8 mouse cellular contexts compared by ENCODE assay signal in the genomic region with DNA sequence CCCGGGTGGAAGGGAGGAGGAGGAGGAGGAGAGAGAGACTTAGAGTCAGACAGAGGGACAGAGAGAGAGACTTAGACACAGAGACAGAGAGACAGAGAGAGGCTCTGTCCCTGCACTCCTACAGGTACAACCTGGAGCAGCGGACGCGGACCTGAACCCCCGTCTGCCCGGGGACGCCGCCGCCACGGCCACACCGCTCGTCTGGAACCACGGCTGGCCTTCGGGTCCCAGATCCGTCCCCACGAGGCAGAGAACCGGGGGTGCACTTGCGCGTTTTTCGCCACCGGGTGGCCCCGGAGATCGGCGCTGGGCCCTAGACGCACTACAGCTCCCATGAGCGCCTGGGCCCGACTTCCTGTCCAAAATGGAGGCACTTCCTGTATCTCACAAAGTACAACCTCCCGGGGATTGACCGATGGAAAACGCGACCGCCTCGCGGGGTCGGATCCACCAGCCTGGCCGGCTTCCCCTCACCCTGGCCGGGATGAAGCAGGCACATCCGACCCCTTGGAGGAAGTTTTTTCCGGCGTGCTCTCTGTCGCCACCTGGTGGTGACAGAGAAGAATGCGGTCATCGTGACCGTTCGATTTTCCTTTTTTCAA. TPM values are rescaled to one million over a fixed set of nuclear protein-coding genes. Genes with fewer than 3 reads are reported as not detected.
DNase-seq lines count a peak whose midpoint lies in the region; ATAC-seq and TF ChIP-seq lines count a peak whose summit lies in the region.
"Not testable (repeated sequence)": the region's sequence is repeated elsewhere in the genome, so short reads cannot be mapped to it uniquely, and the experiment has no call there.

A gene (minus strand): TSS at position 324 of the 602 bp plus-strand sequence.

- not testable (repeated sequence) for H3K9me3 ChIP-seq in forebrain, embryonic 11.5 days (ENCODE audit: control insufficient read depth, low read length); heart, embryonic 16.5 days (replicated peaks; ENCODE audit: control insufficient read depth, low read length); liver, embryonic 15.5 days (replicated peaks); neural tube, embryonic 11.5 days (ENCODE audit: control insufficient read depth, low read length); stomach, embryonic 16.5 days (replicated peaks; ENCODE audit: control insufficient read depth, low read length)

- peak within 1 kb of the TSS; percentile 5; the same call in 1 of the 2 replicates for H3K9ac ChIP-seq in forebrain, embryonic 11.5 days (ENCODE audit: low read length)
- peak within 1 kb of the TSS; percentile 49 for H3K9ac ChIP-seq in heart, embryonic 16.5 days (ENCODE audit: low read length)
- peak within 1 kb of the TSS; percentile 40; the same call in 1 of the 2 replicates for H3K9ac ChIP-seq in liver, embryonic 15.5 days
- H3K9ac ChIP-seq in neural tube, embryonic 11.5 days (ENCODE audit: low read length): 0 out of 2 replicates have a peak within 1 kb of the TSS, but pooled peaks have one; percentile 2
- H3K9ac ChIP-seq in stomach, embryonic 16.5 days (ENCODE audit: low read length): peak within 1 kb of the TSS; percentile 43

- peak; percentile 73 for TF ChIP-seq CTCF in C2C12 (IDR thresholded peaks at IDR 0.05; ENCODE audit: control insufficient read depth, insufficient read depth, insufficient read length)
- peak; percentile 93 for TF ChIP-seq CTCF in brain, embryonic 14.5 days (IDR thresholded peaks at IDR 0.05; ENCODE audit: borderline replicate concordance, extremely low read depth, insufficient read depth, insufficient read length)

- not testable (repeated sequence) for H3K4me1 ChIP-seq in forebrain, embryonic 11.5 days (replicated peaks; ENCODE audit: control insufficient read depth, insufficient read depth, low read length); heart, embryonic 16.5 days (ENCODE audit: control insufficient read depth, insufficient read depth, low read length); liver, embryonic 15.5 days (replicated peaks); neural tube, embryonic 11.5 days (ENCODE audit: control insufficient read depth, insufficient read depth, low read length); stomach, embryonic 16.5 days (ENCODE audit: control insufficient read depth, insufficient read depth, low read length)

- WGBS in forebrain, embryonic 11.5 days: 49% methylated on average over 45 of the region's 45 CpGs
- WGBS in heart, embryonic 16.5 days: 44% methylated on average over 45 of the region's 45 CpGs
- WGBS in liver, embryonic 15.5 days (ENCODE audit: insufficient replicate concordance): 42% methylated on average over 45 of the region's 45 CpGs
- 46% methylated on average over 45 of the region's 45 CpGs for WGBS in neural tube, embryonic 11.5 days
- 38% methylated on average over 45 of the region's 45 CpGs for WGBS in stomach, embryonic 16.5 days

- not testable (repeated sequence) for H3K79me2 ChIP-seq in C2C12 (ENCODE audit: control insufficient read depth, insufficient read depth)

- peak; percentile 100 for ATAC-seq in forebrain, embryonic 11.5 days (replicated peaks; ENCODE audit: low FRiP score)
- ATAC-seq in heart, embryonic 16.5 days (replicated peaks; ENCODE audit: extremely low read depth, insufficient read depth, low FRiP score): peak; percentile 99
- peak; percentile 97 for ATAC-seq in liver, embryonic 15.5 days (ENCODE audit: insufficient read depth)
- ATAC-seq in neural tube, embryonic 11.5 days (ENCODE audit: insufficient read depth, low FRiP score, low TSS enrichment): peak; percentile 100
- ATAC-seq in stomach, embryonic 16.5 days (ENCODE audit: insufficient read depth, low FRiP score): peak; percentile 99

- TF ChIP-seq POLR2A in brain, embryonic 14.5 days (IDR thresholded peaks at IDR 0.05; ENCODE audit: borderline replicate concordance, extremely low read depth, insufficient read depth, insufficient read length, poor library complexity, severe bottlenecking): not testable (repeated sequence)

- peak within 1 kb of the TSS; percentile 11; the same call in 1 of the 2 replicates for H3K4me2 ChIP-seq in forebrain, embryonic 11.5 days (ENCODE audit: low read depth, low read length, severe bottlenecking)
- peak within 1 kb of the TSS; percentile 35 for H3K4me2 ChIP-seq in heart, embryonic 16.5 days (ENCODE audit: low read depth, low read length)
- H3K4me2 ChIP-seq in liver, embryonic 15.5 days: peak within 1 kb of the TSS; percentile 67
- H3K4me2 ChIP-seq in neural tube, embryonic 11.5 days (ENCODE audit: low read depth): peak within 1 kb of the TSS; percentile 8; the same call in 1 of the 2 replicates
- peak within 1 kb of the TSS; percentile 46 for H3K4me2 ChIP-seq in stomach, embryonic 16.5 days (ENCODE audit: low read depth, low read length)

- not testable (repeated sequence) for H3K27me3 ChIP-seq in C2C12 (ENCODE audit: control insufficient read depth, insufficient read depth, insufficient read length); forebrain, embryonic 11.5 days (ENCODE audit: control insufficient read depth, insufficient read depth, low read length); heart, embryonic 16.5 days (ENCODE audit: control insufficient read depth, insufficient read depth, low read length); liver, embryonic 15.5 days; neural tube, embryonic 11.5 days (ENCODE audit: control insufficient read depth, insufficient read depth, low read length); stomach, embryonic 16.5 days (ENCODE audit: control insufficient read depth, insufficient read depth, low read length)

- peak; percentile 83 for DNase-seq in brain, embryonic 14.5 days (ENCODE audit: low read depth)
- peak; percentile 88 for DNase-seq in forebrain, embryonic 11.5 days (ENCODE audit: low spot score)
- peak; percentile 90 for DNase-seq in kidney, postnatal 36 days
- DNase-seq in neural tube, embryonic 11.5 days (ENCODE audit: low spot score): peak; percentile 79

- H3K27ac ChIP-seq in forebrain, embryonic 11.5 days (ENCODE audit: low read depth, low read length): 0 out of 2 replicates have a peak within 1 kb of the TSS, but pooled peaks have one; percentile 0
- 0 out of 2 replicates have a peak within 1 kb of the TSS, but pooled peaks have one; percentile 3 for H3K27ac ChIP-seq in heart, embryonic 16.5 days (ENCODE audit: low read length)
- peak within 1 kb of the TSS; percentile 39 for H3K27ac ChIP-seq in liver, embryonic 15.5 days (replicated peaks)
- H3K27ac ChIP-seq in neural tube, embryonic 11.5 days (ENCODE audit: low read depth, low read length): not testable (repeated sequence)
- peak within 1 kb of the TSS; percentile 39 for H3K27ac ChIP-seq in stomach, embryonic 16.5 days (ENCODE audit: low read length)

- not testable (repeated sequence) for H3K36me3 ChIP-seq in C2C12 (ENCODE audit: control insufficient read depth, insufficient read depth); forebrain, embryonic 11.5 days (ENCODE audit: control insufficient read depth, insufficient read depth, low read length); heart, embryonic 16.5 days (ENCODE audit: control insufficient read depth, insufficient read depth); liver, embryonic 15.5 days (replicated peaks); neural tube, embryonic 11.5 days (ENCODE audit: control insufficient read depth, insufficient read depth, low read length); stomach, embryonic 16.5 days (ENCODE audit: control insufficient read depth, insufficient read depth, low read length)

- H3K4me3 ChIP-seq in C2C12 (ENCODE audit: insufficient read depth, poor library complexity, severe bottlenecking): not testable (repeated sequence)
- peak within 1 kb of the TSS; percentile 16 for H3K4me3 ChIP-seq in forebrain, embryonic 11.5 days (ENCODE audit: low read depth, low read length)
- H3K4me3 ChIP-seq in heart, embryonic 16.5 days (ENCODE audit: low read length): peak within 1 kb of the TSS; percentile 33
- peak within 1 kb of the TSS; percentile 57 for H3K4me3 ChIP-seq in liver, embryonic 15.5 days (replicated peaks)
- H3K4me3 ChIP-seq in neural tube, embryonic 11.5 days (ENCODE audit: low read depth, low read length): peak within 1 kb of the TSS; percentile 14; the same call in 1 of the 2 replicates
- peak within 1 kb of the TSS; percentile 39 for H3K4me3 ChIP-seq in stomach, embryonic 16.5 days (replicated peaks; ENCODE audit: low read length)

- not testable (repeated sequence) for H3ac ChIP-seq in C2C12 (ENCODE audit: control insufficient read depth, insufficient read length, low read depth)

- not testable (repeated sequence) for H3K79me3 ChIP-seq in C2C12 (ENCODE audit: low read depth)

RNA-seq across cellular contexts. Expression of the gene that starts here (rescaled TPM):
- 0.13 TPM for polyA plus RNA-seq in C2C12 (2012; fragmentation: generic; extraction: Trizol)
- polyA plus RNA-seq in brain, embryonic 14.5 days (2012; rRNA removed): 4.1 and 5.6 TPM in 2 replicates
- 2.0 and 3.2 TPM in 2 replicates for polyA plus RNA-seq in forebrain, embryonic 11.5 days (2014; fragmentation: Nextera tagmentation; extraction: Ambion mirVana)
- 2.3 and 3.1 TPM in 2 replicates for polyA plus RNA-seq in heart, embryonic 16.5 days (2015; fragmentation: Nextera tagmentation; extraction: Ambion mirVana)
- 0.16 and 0.25 TPM in 2 replicates for polyA plus RNA-seq in liver, embryonic 15.5 days (2015; fragmentation: Nextera tagmentation; extraction: Ambion mirVana)
- 1.1 and 2.0 TPM in 2 replicates for polyA plus RNA-seq in neural tube, embryonic 11.5 days (2014; fragmentation: Nextera tagmentation; extraction: Ambion mirVana)
- 1.5 and 3.7 TPM in 2 replicates for polyA plus RNA-seq in stomach, embryonic 16.5 days (2015; fragmentation: Nextera tagmentation; extraction: Ambion mirVana)

Comparison
In these comparisons a context has a peak if more than half of its experiments do, and no peak if none do; other contexts are left out.
1. Peak in ATAC-seq, H3K4me3 ChIP-seq, H3K27ac ChIP-seq, H3K9ac ChIP-seq and H3K4me2 ChIP-seq in liver, embryonic 15.5 days; RNA of the gene not detected or under 1 TPM.
2. H3K4me2 ChIP-seq: peak in every context shown above with its lines; median percentile 67 in liver, embryonic 15.5 days; 46 in stomach, embryonic 16.5 days; 35 in heart, embryonic 16.5 days; 11 in forebrain, embryonic 11.5 days; 8 in neural tube, embryonic 11.5 days.